Mouse (Mus musculus) CH12.LX (cell line): ENCODE measurements around the gene Opn4.

Experiments
- HCFC1 ChIP-seq: IDR thresholded peaks from 2 replicates; pipeline ENCODE4 v1.6.1; 2012; ENCODE audit warnings: low read depth, mild to moderate bottlenecking, inconsistent platforms, low read length, improper control_type of control experiment
- KAT2A ChIP-seq: IDR thresholded peaks from 2 replicates; pipeline ENCODE4 v1.6.1; 2012; ENCODE audit warnings: low read length, improper control_type of control experiment, inconsistent platforms; ENCODE audit not compliant: insufficient replicate concordance
- MAFK ChIP-seq: IDR thresholded peaks from 2 replicates; pipeline ENCODE4 v1.6.1; 2011; ENCODE audit warnings: low read length, improper control_type of control experiment; ENCODE audit not compliant: insufficient replicate concordance
- MAX ChIP-seq: IDR thresholded peaks from 2 replicates; pipeline ENCODE4 v1.6.1; 2011; ENCODE audit warnings: low read length, improper control_type of control experiment
- POLR2A ChIP-seq: IDR thresholded peaks from 2 replicates; pipeline ENCODE4 v1.6.1; 2011; ENCODE audit warnings: low read depth, mild to moderate bottlenecking, improper control_type of control experiment, low read length
- ZC3H11A ChIP-seq: IDR thresholded peaks from 2 replicates; pipeline ENCODE4 v1.6.1; 2012; ENCODE audit warnings: low read depth, mild to moderate bottlenecking, inconsistent platforms, low read length, improper control_type of control experiment

DNA sequence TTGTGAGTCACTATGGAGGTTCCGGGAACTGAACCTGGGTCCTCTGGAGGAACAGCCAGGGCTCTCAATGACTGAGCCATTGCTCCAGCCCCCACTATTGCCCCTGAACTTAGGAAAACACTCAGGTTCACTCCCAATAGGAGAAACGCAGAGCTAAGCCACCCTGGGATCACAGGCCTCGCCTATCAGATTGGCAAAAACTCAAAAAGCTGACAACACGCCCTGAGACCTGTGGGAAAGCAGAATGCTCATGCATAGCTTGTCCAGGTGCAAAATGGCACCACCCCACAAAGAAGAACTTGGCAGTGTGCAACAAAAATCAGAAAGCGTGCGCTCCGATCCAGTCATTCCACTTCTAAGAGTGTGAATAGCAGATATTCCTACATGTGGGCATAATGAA, 26.9 kb upstream of the Opn4 start:
- TF ChIP-seq ZC3H11A (no peak), KAT2A (no peak), MAX (no peak), HCFC1 (no peak), MAFK (no peak), POLR2A (no peak)
